Mouse (Mus musculus): ENCODE results near the gene Znhit1.
A peak's percentile ranks its signal among the peaks of the same experiment; 100 is the strongest.

Gene Znhit1

GRCm38 (mm10) chr5:136986695-136987137, 1.1 kb downstream of the Znhit1 start, which contains the start of gene Plod3:
Gene Plod3, plus strand, starts transcription at chr5:136987019.
- peak; percentile 93 to 96 for DNase-seq (ENCODE audit: low spot score in 2 of 2)

- DNase-seq (ENCODE audit: low spot score in 2 of 2), result no peak
These were observed 3.0 kb downstream of the Znhit1 start for GRCm38 (mm10) chr5:136984828-136985227.

GRCm38 (mm10) chr5:136982338-136982930, 5.4 kb downstream of the Znhit1 start:
- DNase-seq (ENCODE audit: low spot score in 2 of 2), result no peak

GRCm38 (mm10) chr5:136980974-136981373, 6.8 kb downstream of the Znhit1 start:
- DNase-seq (ENCODE audit: low spot score in 2 of 2), result no peak

- DNase-seq (ENCODE audit: low spot score in 2 of 2), result no peak
These were observed 8.1 kb downstream of the Znhit1 start for GRCm38 (mm10) chr5:136979762-136980161.

GRCm38 (mm10) chr5:136977769-136978168, 10.1 kb downstream of the Znhit1 start:
- DNase-seq (ENCODE audit: low spot score in 2 of 2), result no peak

- DNase-seq (ENCODE audit: low spot score in 2 of 2), result no peak
These were observed 14.2 kb downstream of the Znhit1 start for GRCm38 (mm10) chr5:136973670-136974069.

- DNase-seq (ENCODE audit: low spot score in 2 of 2), result no peak
These were observed 17.1 kb downstream of the Znhit1 start for GRCm38 (mm10) chr5:136970703-136971102.

- DNase-seq (ENCODE audit: low spot score in 2 of 2), result no peak
These were observed 20.2 kb downstream of the Znhit1 start for GRCm38 (mm10) chr5:136967592-136967991.

GRCm38 (mm10) chr5:136966861-136967455, 20.9 kb downstream of the Znhit1 start:
- no peak for DNase-seq (ENCODE audit: low spot score in 2 of 2)

- no peak for DNase-seq (ENCODE audit: low spot score in 2 of 2)
These were observed 21.5 kb downstream of the Znhit1 start, which contains the start of gene Cldn15 for GRCm38 (mm10) chr5:136966331-136966730. Gene Cldn15, plus strand, starts transcription at chr5:136966616.

GRCm38 (mm10) chr5:136965686-136966085, 22.1 kb downstream of the Znhit1 start:
- DNase-seq (ENCODE audit: low spot score in 2 of 2), result no peak

GRCm38 (mm10) chr5:136965210-136965609, 22.6 kb downstream of the Znhit1 start:
- DNase-seq (ENCODE audit: low spot score in 2 of 2), result no peak

- DNase-seq (ENCODE audit: low spot score in 2 of 2), result no peak
These were observed 24.8 kb downstream of the Znhit1 start for GRCm38 (mm10) chr5:136962966-136963540.

GRCm38 (mm10) chr5:136962501-136962900, 25.3 kb downstream of the Znhit1 start:
- peak; percentile 64 to 69 for DNase-seq (ENCODE audit: low spot score in 2 of 2)

- peak; percentile 84 for DNase-seq (ENCODE audit: low spot score in 2 of 2)
These were observed 25.8 kb downstream of the Znhit1 start for GRCm38 (mm10) chr5:136961983-136962461.

GRCm38 (mm10) chr5:136961334-136961982, 26.4 kb downstream of the Znhit1 start:
- no peak for DNase-seq (ENCODE audit: low spot score in 2 of 2)

- DNase-seq (ENCODE audit: low spot score in 2 of 2), result no peak
These were observed 27.8 kb downstream of the Znhit1 start for GRCm38 (mm10) chr5:136960053-136960452.

GRCm38 (mm10) chr5:136958991-136959605, 28.7 kb downstream of the Znhit1 start:
- DNase-seq (ENCODE audit: low spot score in 2 of 2), result no peak

GRCm38 (mm10) chr5:136957250-136957649, 30.6 kb downstream of the Znhit1 start:
- DNase-seq (ENCODE audit: low spot score in 2 of 2), result no peak

- DNase-seq (ENCODE audit: low spot score in 2 of 2), result no peak
These were observed 32.2 kb downstream of the Znhit1 start for GRCm38 (mm10) chr5:136955622-136956021.

- DNase-seq (ENCODE audit: low spot score in 2 of 2), result no peak
These were observed 34.3 kb downstream of the Znhit1 start for GRCm38 (mm10) chr5:136953440-136953951.
